Mouse (Mus musculus): ENCODE measurements around the gene Itga11.
A peak's percentile ranks its signal among the peaks of the same experiment; 100 is the strongest.
"Not testable (repeated sequence)": the region's sequence is repeated elsewhere in the genome, so short reads cannot be mapped to it uniquely, and the experiment has no call there.

The Itga11 gene

GRCm38 (mm10) chr9:62759601-62760000 lies 82.0 kb downstream of the Itga11 start:
- no peak for DNase-seq (ENCODE audit: extremely low spot score, low read depth, low spot score)

GRCm38 (mm10) chr9:62763478-62763877 lies 85.9 kb downstream of the Itga11 start:
- DNase-seq (ENCODE audit: extremely low spot score, low read depth, low spot score) = no peak

- no peak for DNase-seq (ENCODE audit: extremely low spot score, low read depth, low spot score)
Measured at GRCm38 (mm10) chr9:62765346-62765745, 87.7 kb downstream of the Itga11 start.

- no peak for DNase-seq (ENCODE audit: extremely low spot score, low read depth, low spot score)
Measured at GRCm38 (mm10) chr9:62767464-62767863, 89.8 kb downstream of the Itga11 start.

- DNase-seq (ENCODE audit: extremely low spot score, low read depth, low spot score) = no peak
Measured at GRCm38 (mm10) chr9:62768361-62768760, 90.7 kb downstream of the Itga11 start.

GRCm38 (mm10) chr9:62772746-62773145 lies 95.1 kb downstream of the Itga11 start:
- DNase-seq (ENCODE audit: extremely low spot score, low read depth, low spot score) = no peak

GRCm38 (mm10) chr9:62775464-62775863 lies 97.8 kb downstream of the Itga11 start:
- DNase-seq (ENCODE audit: extremely low spot score, low read depth, low spot score) = no peak

GRCm38 (mm10) chr9:62777461-62777860 lies 99.8 kb downstream of the Itga11 start:
- DNase-seq (ENCODE audit: extremely low spot score, low read depth, low spot score) = peak; percentile 56

- DNase-seq (ENCODE audit: extremely low spot score, low read depth, low spot score) = no peak
Measured at GRCm38 (mm10) chr9:62778721-62779120, 101.1 kb downstream of the Itga11 start.

- no peak for DNase-seq (ENCODE audit: extremely low spot score, low read depth, low spot score)
Measured at GRCm38 (mm10) chr9:62781965-62782364, 104.3 kb downstream of the Itga11 start.

GRCm38 (mm10) chr9:62782976-62783781 lies 105.6 kb downstream of the Itga11 start:
- no peak for DNase-seq (ENCODE audit: extremely low spot score, low read depth, low spot score)

GRCm38 (mm10) chr9:62784233-62784632 lies 106.6 kb downstream of the Itga11 start:
- DNase-seq (ENCODE audit: extremely low spot score, low read depth, low spot score) = no peak

GRCm38 (mm10) chr9:62786721-62787120 lies 109.1 kb downstream of the Itga11 start:
- no peak for DNase-seq (ENCODE audit: extremely low spot score, low read depth, low spot score)

- no peak for DNase-seq (ENCODE audit: extremely low spot score, low read depth, low spot score)
Measured at GRCm38 (mm10) chr9:62789856-62790255, 112.2 kb downstream of the Itga11 start.

GRCm38 (mm10) chr9:62799218-62799617 lies 121.6 kb downstream of the Itga11 start:
- not testable (repeated sequence) for DNase-seq (ENCODE audit: extremely low spot score, low read depth, low spot score)

- no peak for DNase-seq (ENCODE audit: extremely low spot score, low read depth, low spot score)
Measured at GRCm38 (mm10) chr9:62810095-62810494, 132.5 kb downstream of the Itga11 start.

GRCm38 (mm10) chr9:62810543-62811515 lies 133.2 kb downstream of the Itga11 start:
- DNase-seq (ENCODE audit: extremely low spot score, low read depth, low spot score) = no peak

- peak; percentile 75 for DNase-seq (ENCODE audit: extremely low spot score, low read depth, low spot score)
Measured at GRCm38 (mm10) chr9:62811516-62812121, 134.0 kb downstream of the Itga11 start, which contains the start of gene Fem1b. TSS of gene Fem1b (minus strand) at chr9:62811934.

GRCm38 (mm10) chr9:62812216-62813049 lies 134.8 kb downstream of the Itga11 start:
- no peak for DNase-seq (ENCODE audit: extremely low spot score, low read depth, low spot score)

- DNase-seq (ENCODE audit: extremely low spot score, low read depth, low spot score) = no peak
Measured at GRCm38 (mm10) chr9:62814751-62815150, 137.1 kb downstream of the Itga11 start.
